Mouse (Mus musculus) left cerebral cortex, adult 6 months (tissue): ENCODE results near the gene 4930524J08Rik. TPM values are rescaled to one million over a fixed set of nuclear protein-coding genes. Genes with fewer than 3 reads are reported as not detected.

Source experiments
- long read RNA-seq, 2 experiments: library from polyadenylated mRNA; unstranded; transcript quantifications; one replicate each; pipeline ENCODE4 v2.0.0; 2019 to 2020
- polyA plus RNA-seq: library from polyadenylated mRNA; unstranded; fragments of <200 nt; fragmentation: Nextera tagmentation; gene quantifications from 2 replicates; pipeline ENCODE4 v1.2.3, GENCODE M21; 2021

4930524J08Rik gene
- 1.4 and 2.2 TPM in 2 replicates for polyA plus RNA-seq
- long read RNA-seq, experiment 1, partial matches to known transcripts: 0 of 1 reads
- long read RNA-seq, experiment 1, other reads (novel, unspliced or antisense): 0 of 1 reads
- long read RNA-seq, experiment 2: 0 reads

GRCm38 (mm10) chr5:99978699-99979442 is at the start of gene 4930524J08Rik, which contains the start of gene Hnrnpd:
Gene 4930524J08Rik, plus strand, starts transcription at chr5:99979061.
Gene Hnrnpd, minus strand, starts transcription at chr5:99978938.

Other genes starting within 250 kb of the 4930524J08Rik start
- gene Rasgef1b, start 250.0 kb upstream of the 4930524J08Rik start, polyA plus RNA-seq: 35.6 and 43.5 TPM in 2 replicates
- 0.68 and 1.9 TPM in 2 replicates for gene Vamp9, start 72.8 kb upstream of the 4930524J08Rik start, polyA plus RNA-seq
- 10.8 and 12.4 TPM in 2 replicates for gene Hnrnpd, start 123 bp upstream of the 4930524J08Rik start, polyA plus RNA-seq
- gene Hnrnpdl, start 60.6 kb downstream of the 4930524J08Rik start, polyA plus RNA-seq: 69.7 and 87.3 TPM in 2 replicates
- gene Enoph1, start 60.9 kb downstream of the 4930524J08Rik start, polyA plus RNA-seq: 83.0 and 102 TPM in 2 replicates
- gene Tmem150c, start 180.7 kb downstream of the 4930524J08Rik start, polyA plus RNA-seq: 17.7 and 27.2 TPM in 2 replicates